Mouse (Mus musculus): ENCODE measurements around the gene Gm3336.

Gm3336 gene

DNA sequence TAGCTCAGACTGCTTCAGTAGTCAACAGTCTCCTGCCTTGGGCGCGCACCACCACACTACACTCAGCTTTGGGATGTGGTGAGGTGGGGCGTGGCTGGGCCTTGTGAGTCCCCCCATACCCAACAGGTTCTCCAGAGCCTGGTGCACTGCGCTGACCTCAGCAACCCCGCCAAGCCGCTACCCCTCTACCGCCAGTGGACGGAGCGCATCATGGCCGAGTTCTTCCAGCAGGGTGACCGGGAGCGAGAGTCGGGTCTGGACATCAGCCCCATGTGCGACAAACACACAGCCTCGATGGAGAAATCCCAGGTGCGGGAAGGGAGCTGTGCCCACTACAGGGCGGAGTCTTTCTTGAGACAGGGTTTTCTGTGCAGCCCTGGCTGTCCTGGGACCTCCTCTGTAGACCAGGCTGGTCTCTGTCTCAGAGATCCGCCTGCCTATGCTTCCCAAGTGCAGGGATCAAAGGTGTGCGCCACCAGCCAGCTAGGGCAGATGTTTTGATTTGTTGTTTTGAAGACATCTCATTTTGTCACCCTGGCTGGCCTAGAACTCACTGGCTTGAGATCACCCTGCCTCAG, 30.8 kb downstream of the Gm3336 start:
- DNase-seq = no peak

- DNase-seq = peak; percentile 9
These were observed 31.9 kb downstream of the Gm3336 start for GRCm38 (mm10) chr8:70750128-70750680.

DNA sequence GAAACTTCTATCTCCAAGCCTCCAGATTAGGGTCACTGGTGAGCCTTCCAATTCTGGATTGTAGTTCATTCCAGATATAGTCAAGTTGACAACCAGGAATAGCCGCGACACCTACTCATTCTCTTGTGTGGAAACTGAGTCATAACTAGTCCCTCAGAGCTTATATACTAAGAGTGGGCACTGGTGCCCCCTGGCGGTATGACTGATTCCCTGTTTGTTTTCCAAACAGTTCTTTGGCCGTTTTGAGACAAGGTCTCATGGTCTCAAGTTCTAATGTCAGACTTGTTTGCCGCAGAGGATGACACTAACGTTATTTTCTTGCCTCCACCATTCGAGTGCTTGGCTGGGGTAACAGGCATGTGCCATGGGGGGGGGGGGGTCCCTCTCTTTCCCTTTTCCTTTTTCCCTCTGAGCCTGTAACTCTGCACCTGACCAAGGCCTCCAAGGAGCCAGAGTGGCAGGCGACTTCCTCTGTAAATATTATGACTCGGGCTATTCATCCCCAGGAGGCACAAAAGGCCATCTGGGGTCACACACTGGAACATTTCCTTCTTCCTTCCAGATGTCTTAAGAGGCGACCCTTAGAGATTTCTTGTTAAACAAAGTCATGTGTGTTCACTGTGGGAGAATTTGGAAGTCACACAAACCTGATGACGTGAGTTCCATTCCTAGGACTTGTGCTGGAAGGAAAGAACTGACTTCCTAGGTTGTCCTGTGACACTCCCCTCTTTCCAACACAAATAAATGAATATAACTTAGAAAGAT, 33.8 kb downstream of the Gm3336 start:
- peak; percentile 91 for DNase-seq

DNA sequence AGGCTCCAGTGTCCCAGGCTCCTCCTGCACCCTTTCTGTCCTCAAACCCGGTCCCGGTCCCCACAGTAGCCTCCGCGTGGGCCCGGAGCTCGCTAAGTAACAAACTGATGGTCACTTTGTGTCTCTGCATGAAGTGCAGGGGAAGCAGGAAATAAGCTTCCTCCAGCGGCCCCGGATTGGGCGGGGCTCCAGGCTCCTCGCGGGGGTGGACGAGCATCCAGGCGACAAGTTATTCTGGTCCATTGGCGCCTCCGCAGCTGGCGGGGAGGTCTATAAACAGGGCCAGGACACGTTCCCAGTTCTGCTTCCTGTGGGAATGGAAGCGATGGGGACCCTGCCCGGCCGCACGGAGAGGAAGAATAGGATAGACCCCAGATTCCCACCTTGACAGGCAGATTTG, 34.8 kb downstream of the Gm3336 start:
- peak; percentile 94 for DNase-seq

GRCm38 (mm10) chr8:70754043-70754870, 35.9 kb downstream of the Gm3336 start, which contains the start of gene Rab3a:
Gene Rab3a, plus strand, starts transcription at chr8:70754679.
- DNase-seq = peak; percentile 98

DNA sequence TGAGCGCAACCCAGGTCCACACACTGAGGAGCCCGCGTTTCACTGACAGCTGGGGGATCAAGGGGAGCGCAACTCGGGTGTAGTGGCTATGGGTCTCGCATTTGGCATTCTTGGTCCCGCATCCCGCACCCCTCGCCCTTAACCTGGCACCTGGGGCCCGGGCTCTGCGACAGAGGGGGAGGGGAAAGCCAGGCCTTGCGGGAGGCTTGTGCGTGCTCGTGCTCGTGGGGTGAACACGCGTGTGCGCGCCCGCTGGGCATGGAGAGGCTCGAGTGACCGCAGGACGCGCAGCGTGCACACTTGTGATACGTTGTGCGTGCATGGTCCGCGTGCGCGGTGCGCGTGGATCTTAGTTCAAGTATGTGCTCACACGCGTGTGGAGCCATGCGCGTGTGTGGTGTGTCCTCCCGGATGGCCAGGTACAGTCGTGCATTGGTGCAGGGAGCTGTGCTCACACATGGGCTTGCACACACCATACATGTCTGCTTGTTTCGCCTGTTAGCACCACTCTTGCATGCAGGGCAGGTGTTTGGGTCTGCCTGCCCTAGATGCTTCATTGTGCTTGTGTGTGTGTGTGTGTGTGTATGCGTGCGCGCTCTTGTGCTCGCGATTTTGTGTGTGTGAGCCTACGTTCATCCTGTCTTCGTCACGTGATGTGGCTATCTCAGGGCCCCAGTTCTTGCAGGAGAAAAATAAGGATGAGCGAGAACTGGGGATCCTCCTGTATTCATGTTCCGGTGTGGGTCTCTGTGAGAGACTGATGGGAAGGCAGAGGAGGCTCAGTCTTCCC, 36.7 kb downstream of the Gm3336 start:
- DNase-seq = peak; percentile 77

- peak; percentile 11 for DNase-seq
These were observed 37.5 kb downstream of the Gm3336 start for GRCm38 (mm10) chr8:70755661-70756475.

GRCm38 (mm10) chr8:70756476-70757040, 38.2 kb downstream of the Gm3336 start:
- peak; percentile 6 for DNase-seq

- DNase-seq = peak; percentile 59
These were observed 39.4 kb downstream of the Gm3336 start for GRCm38 (mm10) chr8:70757523-70758307.

- no peak for DNase-seq
These were observed 39.9 kb downstream of the Gm3336 start for GRCm38 (mm10) chr8:70758308-70758615.

DNA sequence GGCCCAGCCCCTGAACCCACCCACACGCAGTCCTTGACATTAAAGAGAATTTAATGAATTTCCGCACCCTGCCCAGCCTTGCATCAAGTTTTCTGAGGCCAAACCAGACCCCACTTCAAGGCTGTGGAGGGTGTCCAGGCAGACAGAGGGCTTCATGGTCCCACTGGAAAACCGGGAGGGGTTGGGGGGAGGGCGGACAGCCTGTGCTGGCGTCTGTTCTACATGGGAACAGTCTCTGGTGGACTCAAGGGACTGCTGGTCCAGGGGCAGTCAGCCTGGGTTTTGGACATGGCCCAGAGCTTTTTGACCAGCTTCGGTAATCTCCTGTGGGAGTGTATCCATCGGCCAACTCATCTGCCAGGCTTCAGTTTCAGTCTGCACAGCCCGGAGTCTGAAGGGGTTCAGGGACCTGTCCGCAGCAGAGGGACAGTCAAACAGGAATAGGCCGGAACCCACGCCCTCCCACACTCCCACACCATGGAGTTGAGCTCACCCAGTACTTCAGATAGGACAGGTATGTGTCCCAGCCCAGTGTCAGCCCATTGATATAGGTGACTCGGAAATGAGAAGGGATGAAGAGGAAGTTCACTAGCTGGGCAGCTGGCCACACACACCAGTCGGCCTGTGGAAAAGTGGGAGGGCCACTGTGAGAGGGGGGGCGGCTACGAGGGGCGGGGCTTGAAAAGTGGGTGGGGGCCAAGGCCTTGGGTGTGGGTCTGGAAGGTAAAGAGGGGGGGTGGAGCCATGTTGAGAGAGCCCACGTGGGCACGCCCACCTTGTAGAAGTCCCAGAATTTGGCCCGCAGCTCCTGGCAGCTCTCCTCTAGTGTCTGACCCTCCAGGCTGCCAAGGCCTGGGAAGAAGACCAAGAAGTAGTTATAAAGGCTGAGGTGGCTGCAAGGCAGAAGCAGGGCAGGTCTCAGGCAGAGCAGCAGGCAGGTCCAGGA, 40.5 kb downstream of the Gm3336 start:
- DNase-seq = peak; percentile 57

DNA sequence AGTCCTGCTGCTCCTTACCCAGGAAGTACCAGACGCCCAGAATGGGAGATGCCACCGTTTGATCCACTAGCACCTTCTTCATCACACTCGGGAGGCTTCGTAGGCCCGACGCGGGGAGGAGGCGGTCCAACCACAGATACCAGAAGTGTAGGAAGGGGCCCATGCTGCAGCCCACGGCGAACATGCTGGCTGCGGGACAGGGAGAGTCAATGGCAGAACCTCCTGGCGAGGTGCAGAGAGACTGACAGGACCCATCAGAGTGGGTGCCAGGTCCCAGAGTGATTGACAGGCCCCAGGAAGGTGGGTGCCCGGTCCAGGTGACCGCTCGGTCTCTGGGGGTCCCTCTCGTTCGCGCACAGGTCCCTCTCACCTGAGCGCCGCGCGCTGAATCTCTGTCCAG, 42.0 kb downstream of the Gm3336 start:
- no peak for DNase-seq

- DNase-seq = peak; percentile 96
These were observed 42.5 kb downstream of the Gm3336 start, which contains the start of gene Mpv17l2 for GRCm38 (mm10) chr8:70760775-70761406. Gene Mpv17l2, minus strand, starts transcription at chr8:70760946.

DNA sequence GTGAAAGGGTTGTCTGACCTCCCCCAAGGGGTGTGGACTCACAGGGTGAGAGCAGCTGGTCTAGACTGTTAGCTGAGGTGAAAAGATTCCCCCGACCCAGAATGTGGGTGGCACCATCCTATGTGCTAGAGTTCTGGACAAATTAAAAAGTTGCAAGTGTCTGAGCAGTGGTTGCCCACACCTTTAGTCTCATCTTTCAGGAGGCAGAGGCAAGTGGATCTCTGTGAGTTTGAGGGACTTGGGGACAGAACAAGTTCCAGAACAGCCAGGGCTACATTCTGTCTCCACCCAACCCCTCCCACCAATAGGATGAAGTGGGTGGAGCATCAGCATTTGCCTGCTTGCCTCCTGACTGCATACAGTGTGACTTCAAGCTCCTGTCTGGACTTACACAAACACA, 43.8 kb downstream of the Gm3336 start:
- no peak for DNase-seq

GRCm38 (mm10) chr8:70763354-70763753, 45.0 kb downstream of the Gm3336 start:
- peak; percentile 78 for DNase-seq

DNA sequence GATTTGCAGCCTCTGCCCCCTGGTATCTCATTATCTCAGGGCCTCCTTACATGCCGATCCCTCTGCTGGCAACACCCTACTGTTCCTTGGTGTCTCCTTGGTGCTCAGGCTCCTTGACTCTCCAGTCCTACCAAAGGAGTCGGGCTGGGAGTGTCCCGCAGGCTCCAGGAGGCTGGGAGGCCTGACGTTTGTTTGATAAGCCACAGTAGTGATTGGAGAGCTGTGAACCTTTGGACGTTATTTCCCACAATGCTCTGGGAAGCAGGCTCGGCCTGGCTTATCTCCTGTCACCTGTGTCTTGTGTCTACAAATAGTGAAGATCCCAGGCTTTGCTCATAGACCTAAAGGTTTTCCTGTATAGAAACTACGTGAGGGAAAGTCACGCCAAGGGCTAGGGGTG, 45.7 kb downstream of the Gm3336 start:
- no peak for DNase-seq

DNA sequence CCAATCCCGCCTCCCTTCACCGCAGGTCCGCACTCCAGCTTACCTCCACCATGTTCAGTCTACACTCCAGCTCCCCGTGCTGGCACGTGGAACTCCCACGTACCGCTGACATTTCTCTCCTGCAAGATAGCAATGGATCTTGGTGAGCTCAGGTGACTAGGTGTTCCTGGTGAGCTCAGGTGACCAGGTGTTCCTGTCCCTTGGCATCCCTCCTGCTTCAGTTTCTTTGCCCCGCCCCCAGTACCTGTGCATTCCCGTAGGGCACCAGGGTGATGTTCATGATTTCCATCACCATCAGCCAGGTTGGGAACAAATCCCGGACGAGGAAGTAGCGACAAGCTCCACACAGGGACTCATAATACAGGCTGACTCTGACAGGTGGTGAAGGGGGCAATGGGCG, 46.3 kb downstream of the Gm3336 start:
- DNase-seq = no peak

GRCm38 (mm10) chr8:70765329-70765728, 47.0 kb downstream of the Gm3336 start:
- DNase-seq = no peak

All from kidney, postnatal 10 days (tissue).